Mouse (Mus musculus): ENCODE data around the gene Acoxl.

The Acoxl gene

DNA sequence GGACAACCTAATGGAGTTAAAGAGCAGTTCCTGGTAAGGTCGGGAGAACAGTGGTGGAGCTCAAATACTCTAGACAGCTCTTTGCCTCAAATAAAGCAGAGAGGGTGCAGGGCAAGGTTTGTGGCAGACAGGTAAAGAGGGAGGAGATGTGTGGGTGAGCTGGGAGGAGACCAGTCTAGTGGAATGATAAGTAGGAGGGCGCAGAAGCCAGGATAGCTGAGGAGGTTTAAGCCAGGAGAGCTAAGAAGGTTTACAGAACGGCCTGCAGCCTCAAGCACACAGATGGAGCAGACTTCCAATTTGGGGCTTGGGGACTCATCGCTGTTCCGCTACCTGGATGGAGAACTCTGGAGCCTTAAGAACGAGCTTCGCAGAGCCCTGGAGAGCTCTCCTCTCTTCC is at the start of gene Acoxl:
TSS of gene Acoxl (plus strand) at position 301 of the 400 bp plus-strand sequence.
- no peak for DNase-seq (ENCODE audit: low read depth, low spot score)

DNA sequence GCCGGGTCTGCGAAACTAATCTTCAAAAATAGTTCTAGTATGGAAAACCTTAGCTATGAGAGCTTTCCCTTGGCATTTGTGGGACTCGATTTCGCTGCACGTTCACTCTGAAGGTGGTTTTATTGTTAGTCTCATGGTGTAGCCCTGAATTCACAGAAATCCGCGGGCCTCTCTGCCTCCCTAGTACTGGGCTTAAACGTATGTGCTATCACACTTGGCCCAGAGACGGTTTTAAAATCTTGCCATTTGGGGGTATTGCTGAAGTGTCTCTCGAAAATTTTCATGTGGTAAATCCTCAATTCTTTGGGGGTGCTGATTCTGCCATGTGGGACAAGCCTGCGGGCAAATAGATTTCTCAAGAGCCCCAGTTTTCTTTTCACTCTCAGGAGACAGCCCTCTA is 49.5 kb upstream of the Acoxl start:
- peak; percentile 13 for DNase-seq (ENCODE audit: low read depth, low spot score)

DNA sequence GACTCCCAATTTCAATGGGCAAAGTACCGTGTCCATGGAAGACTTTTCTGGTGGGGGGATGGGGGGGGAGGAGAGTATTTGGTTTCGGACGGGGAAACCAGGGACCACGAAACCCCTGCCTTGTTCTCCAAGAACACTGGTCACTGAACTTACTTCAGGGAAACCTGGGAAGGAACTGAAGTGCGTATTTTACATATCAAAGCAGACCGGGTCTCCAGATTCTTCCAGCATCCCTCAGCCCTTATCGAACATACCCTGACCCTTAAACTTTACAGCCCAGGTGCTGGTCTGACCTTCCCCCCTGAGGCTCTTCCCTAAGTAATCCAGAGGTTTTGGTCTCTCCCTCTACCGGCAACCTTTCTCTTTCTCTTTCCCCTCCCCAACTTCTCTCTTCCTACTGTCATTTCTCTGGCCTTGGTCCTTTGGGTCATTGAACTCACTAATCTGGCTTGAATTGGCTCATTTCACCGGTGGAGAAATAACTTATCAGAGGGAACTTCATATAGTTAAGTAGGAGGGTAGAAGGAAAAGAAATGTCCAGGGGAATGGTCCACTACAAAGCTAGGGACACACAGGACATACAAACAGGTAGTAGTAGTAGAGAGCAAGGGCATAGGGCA is 48.9 kb upstream of the Acoxl start:
- no peak for DNase-seq (ENCODE audit: low read depth, low spot score)

DNA sequence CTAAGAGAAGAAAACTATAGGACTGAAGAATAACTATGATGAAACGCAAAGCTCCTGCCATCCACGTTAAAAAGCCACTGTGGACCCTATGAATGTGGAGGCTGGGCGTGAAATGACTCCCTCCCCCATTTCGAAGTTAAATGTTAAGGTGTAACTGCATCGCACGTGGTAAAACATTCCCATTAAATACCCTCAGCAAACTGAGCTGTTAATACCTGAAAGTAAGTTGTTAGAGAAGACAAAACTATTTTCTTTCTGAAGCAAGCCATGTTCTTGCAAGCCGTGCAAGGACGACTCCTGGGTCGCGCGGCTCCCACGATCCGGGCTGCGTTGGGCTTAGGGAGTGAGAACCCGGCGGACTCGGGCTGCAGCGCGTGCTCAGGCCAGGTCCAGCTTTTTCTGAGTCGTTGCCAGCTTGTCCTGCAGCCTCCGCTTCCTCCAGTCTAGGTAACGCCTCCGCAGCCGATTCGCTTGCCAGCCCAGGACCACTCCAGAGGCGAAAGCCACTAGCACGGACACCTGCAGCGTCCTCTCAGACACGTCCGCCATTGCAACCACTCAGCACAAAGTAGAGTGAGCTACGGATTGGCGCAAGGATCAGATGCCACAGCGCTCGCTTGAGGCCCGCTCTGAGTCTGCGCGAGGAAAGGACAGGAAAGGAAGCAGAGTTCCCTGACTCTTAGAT is 46.6 kb upstream of the Acoxl start, which contains the start of gene Mtln:
TSS of gene Mtln (minus strand) at position 570 of the 685 bp plus-strand sequence.
- DNase-seq (ENCODE audit: low read depth, low spot score), result peak; percentile 79

DNA sequence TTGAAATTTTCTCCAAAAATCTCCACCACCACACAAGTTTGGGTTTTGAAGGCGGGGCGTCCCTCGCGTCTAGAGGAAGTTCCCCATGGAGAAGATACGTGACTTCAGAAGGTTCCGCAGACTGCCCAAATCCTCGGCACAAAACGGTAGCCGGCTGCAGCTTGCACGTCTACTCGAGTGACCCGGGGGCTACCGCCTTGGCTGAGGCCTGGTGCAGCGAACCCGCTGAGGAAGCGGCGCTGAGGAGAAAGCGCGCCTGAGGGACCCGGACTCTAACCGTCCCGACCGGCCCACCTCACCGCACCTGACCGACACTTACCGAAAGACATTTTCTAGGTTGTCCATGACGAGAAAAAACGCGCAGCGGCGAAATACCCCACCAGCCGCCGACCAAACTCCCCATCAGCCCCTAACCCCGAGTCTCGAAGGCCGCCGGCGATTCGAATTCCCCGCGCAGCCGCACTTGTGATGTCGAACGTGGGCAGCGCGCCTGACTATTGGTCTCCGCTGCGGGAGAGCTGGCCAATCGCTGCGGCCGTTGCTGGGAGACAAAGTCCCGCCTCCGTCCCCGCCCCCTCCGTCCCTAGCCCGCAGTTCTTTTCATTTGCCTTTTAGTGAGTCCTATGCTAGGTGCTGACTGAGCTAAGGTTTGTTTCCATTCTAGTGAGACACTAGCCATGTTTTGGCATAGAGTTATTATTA is 7.1 kb upstream of the Acoxl start, which contains the start of gene Bub1:
TSS of gene Bub1 (minus strand) at position 465 of the 702 bp plus-strand sequence.
- DNase-seq (ENCODE audit: low read depth, low spot score), result peak; percentile 85

DNA sequence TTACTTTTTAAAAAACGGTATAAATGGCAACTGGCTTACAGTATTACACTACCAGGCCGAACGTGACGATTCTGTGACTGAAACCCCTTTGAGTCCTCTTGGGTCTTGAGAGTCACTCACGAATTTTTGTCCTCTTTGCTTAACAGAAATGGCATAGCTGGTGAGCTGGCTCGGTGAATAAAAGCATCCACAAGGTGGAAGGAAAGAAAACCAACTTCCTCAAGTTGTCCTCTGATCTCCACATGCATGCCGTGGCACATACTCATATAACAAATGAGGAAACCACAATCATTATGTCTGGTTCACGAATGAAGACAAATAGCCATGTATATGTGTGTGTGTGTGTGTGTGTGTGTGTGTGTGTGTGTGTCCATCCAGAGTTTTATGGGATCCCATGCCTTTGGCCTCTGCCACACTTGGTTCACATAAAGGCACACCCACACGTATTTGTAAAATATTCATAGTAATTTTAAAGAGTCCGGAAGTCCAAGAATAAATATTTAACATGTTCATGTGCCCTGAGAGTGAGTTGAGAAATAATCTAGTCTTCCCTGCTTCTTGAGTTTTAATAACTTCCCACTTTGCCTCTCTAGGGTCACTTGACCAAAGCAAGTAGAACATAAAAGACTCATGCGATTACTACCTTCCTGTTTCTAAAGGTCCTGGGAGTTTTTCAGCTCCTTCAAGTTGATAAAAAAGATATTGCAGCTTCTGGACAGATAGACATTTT is 6.4 kb upstream of the Acoxl start:
- no peak for DNase-seq (ENCODE audit: low read depth, low spot score)

DNA sequence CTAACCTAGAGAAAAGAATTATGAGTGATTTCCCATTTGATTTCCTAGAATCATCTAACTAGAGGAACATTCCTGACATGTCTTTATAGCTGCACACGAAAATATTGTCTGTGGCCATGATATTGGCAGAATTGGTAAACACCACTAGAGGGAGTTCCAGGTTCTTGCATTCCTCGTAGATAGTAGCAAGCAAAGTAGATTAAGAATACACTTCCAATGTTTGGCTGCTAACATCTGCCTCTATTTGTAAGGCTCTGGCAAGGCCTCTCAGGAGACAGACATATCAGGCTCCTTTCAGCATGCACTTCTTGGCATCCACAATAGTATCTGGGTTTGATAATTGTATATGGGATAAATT is 5.9 kb upstream of the Acoxl start:
- peak; percentile 31 for DNase-seq (ENCODE audit: low read depth, low spot score)

DNA sequence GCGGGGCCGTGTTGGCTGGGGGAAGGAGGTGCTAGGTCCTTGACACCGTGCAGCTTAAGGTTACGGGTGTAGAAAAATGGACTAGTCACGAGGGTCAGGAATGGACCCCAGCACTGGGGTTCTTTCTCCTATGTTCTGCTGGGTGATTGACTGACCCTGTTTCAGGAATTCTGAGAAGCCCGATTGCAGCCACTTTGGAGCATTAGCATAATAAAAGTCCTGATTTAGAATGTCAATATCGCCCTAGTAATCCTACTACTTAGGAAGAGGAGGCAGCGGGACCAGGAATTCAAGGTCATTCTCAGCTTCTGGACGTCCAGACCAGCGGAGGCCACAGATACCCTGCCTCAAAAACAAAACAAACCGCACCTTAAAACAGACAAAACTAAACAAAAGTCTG is 749 bp downstream of the Acoxl start:
- DNase-seq (ENCODE audit: low read depth, low spot score), result no peak

DNA sequence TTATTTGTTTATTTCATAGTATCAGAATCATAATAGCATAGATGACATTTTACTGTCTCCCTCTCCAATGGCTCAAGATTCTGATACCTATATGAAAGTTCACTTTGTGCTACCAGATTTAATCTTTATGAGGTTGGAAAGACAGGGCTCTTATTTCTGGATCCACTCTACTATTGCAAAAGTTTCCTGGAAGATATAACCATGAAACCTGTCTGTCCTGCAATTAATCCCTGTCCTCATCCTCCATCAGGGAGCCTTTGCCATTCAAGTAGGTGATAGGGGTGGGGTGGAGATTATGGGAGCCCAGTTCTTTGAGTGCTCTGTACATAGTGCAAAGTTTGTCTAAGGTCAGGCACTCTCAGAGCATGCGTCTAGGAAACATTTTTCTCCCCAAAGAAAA is 2.7 kb downstream of the Acoxl start:
- DNase-seq (ENCODE audit: low read depth, low spot score), result no peak

DNA sequence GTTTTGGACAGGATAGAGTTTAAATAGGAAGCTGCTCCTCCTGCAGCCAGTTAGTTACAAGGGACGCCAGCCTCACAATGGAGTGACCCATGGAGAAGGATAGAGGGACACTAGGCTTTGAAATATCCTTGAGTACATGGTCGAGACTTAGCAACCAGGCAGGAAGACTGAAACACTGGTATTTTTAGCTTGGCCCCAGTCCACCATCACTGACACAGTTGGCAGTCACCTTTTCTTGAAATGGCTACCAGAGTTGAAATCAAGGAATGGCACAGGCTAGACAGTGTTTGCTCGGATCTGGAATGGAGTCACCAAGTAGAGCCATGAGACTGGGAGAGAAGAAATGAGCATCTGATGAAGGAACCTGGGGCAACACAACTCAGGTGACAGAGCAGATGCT is 3.7 kb downstream of the Acoxl start:
- no peak for DNase-seq (ENCODE audit: low read depth, low spot score)

DNA sequence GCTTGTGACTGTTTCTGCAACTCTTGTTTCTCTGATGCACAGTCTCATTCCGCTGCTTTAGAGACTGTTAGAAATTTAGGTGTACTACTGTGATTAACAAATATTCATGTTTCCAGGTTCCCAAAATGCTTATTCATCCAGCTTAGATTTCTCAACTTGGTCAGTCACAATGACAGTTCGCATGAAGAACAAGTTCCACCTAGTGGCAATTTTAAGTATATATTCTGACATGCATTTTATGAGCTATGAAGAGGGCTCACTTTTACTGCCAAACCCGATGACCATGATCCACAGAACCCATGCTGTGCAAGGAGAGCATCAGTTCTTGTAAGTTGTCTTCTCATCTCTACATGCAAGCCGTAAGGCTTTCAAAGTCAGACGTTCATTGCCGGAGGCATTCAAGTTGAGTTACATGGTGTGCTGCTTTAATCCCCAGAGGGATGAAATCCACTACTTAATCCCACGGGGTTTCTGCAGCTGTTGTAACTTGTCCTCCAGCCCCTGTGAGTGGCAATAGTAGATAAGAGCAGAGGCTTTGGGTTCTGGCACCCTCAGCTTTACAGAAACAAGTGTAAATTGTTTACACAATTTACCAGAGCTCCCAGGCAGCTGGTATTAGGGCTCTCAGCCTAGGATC is 6.8 kb downstream of the Acoxl start:
- DNase-seq (ENCODE audit: low read depth, low spot score), result no peak

DNA sequence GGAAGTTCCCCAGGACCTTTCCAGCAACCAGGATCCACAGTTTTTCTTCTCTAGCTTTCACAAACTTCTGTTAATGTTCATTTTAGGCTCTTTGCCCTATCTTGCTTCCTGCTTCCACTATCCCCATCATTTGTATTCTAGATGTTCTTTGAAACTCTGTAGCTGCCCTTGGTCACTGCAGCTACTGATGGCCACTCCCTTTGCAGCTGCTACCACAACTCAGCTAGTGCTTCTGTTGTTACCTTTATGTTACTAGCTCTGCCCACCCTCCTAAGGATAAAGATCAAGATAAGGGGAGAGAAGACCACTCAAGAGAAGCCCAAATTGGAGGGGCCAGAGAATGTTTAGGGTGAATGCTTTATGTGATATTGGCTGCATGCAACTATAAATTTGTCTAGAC is 7.3 kb downstream of the Acoxl start:
- no peak for DNase-seq (ENCODE audit: low read depth, low spot score)

DNA sequence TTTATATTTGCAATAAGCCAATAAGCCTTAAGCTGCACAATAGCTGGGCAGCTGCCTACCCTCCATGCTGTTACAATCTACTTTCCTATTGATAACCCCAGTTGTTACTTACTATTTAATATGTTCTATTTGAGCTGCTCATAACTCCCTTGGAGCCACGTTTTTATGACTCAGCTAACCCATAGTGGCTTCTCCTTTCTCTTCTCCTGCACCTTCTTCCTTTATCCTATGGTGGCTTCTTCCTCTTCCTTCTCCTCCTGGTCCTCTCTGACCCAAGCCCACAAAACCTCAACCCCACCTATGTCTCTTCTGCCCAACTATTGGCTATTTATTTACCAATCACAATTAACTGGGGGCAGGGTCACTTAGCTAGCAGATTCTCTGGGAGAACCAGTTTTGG is 7.9 kb downstream of the Acoxl start:
- no peak for DNase-seq (ENCODE audit: low read depth, low spot score)

DNA sequence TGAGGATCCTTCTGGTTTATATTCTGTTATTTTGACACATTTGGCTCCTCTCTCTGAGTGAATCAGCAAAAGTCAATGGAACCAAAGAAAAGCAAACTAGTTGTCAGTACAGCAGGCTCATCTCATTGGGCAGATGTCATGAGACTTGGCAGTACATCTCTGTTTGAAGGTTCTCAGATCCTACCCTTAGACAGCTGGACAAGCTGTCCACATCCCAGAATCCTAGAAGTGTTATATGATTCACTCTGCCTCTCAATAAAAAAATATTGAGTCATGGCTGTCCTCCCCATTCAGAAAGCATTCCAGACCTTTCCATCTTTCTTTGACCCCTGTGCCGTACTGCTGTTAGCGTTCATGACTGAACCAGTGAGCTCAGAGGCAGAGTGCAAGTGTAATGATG is 11.7 kb downstream of the Acoxl start:
- DNase-seq (ENCODE audit: low read depth, low spot score), result no peak

DNA sequence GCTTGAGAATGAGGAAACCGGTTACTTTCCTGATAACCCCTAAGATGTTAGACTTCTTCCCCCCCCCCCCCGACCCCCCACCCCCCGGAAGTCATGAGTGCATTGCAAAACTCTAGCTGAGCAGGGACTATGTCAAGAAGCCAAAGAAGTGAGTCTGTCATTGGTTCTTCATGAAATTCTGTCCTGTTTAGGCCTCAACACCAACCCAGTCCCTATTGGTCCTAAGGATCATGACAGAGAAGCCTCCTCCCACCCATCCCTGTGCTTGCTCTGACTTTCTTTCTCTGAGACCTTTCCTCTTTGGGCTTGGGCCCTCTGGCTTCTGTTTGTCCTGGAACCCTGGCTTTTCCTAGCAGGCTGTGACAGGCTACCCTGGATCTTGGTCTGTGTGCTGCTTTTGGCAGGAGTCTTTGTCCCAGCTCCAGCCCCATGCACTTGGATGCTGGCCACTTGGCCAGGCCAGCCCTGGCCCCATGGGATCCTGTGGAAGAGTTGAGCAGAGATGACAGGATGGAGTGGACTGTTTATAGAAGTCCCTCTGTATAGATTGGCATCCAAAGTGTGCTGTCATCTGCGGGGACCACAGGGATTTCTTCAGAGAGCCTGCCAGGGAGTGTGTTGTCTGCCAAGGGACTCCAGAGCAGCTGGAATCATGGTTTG is 15.8 kb downstream of the Acoxl start:
- no peak for DNase-seq (ENCODE audit: low read depth, low spot score)

DNA sequence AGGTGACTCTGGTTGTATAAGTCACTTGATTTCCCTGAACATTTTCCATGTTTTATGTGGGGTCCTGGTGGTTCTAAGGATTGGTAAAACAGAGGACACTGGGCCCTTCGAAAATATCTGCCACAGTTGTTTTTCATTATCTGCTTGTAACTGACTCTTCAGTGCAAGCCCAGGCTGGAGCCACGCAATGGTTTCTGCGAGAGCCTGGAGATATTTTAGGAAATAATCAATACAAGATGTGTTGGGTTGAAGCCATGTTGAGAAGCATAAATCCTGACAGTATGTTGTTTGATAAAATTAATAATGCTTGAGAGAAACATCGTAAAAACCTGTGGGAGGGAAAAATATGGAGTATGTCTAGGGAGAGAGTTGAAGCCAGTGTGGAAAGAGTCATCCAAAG is 25.7 kb downstream of the Acoxl start:
- no peak for DNase-seq (ENCODE audit: low read depth, low spot score)

DNA sequence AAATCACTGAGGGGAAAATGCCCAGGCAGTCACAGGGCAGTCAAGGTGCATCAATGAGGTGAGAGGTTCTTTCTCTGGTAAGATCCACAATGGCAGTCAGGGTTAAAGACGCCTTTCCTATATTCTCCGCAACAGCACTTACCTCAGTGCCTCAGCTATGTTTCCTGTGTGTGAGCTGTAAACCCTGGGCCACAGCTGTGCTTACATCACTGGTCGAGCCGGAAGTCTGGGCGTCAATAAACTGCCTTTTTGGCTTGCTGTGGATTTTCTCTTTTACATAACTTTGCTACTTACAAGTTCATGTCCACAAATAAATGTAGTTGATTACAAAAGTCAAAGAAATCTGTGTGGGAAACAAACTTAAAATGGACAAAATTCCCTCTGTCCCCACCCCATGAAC is 42.4 kb downstream of the Acoxl start:
- no peak for DNase-seq (ENCODE audit: low read depth, low spot score)

DNA sequence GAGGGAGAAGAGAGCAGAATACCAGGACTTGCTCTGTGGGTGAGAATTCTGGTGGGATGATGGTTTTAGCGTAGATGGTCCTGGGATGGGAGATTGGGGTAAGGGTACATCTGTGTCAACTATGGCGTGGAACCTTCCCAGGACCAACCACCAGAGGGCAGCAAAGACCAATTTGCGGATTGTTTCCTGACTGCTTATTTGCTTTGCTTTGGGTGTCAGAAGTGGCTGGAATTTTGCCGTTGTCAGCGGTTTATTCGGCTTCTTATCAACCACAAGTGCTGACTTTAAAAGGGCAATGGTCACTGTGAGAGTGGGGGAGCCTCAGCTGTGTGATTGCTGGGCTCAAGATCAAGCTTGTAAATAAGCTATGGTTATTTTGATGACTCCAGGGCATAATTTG is 50.8 kb downstream of the Acoxl start:
- DNase-seq (ENCODE audit: low read depth, low spot score), result peak; percentile 71

DNA sequence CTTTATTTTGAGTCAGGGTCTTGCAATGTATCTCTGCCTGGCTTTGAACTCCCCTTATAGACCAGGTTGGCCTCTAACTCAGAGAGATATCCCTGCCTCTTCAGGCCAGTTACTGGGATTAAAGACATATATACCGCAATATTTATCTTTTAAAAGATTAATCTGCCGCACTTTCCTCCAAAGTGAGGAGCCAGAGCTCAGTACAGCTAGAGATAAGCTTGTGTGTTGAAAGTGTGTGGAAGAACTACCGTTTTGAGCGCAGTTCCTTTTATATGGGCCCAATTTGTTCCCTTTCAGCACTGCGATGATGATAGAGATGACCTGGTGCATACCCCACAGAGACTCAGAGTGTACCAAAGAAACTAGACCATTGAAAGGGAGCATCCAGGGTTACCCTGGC is 51.3 kb downstream of the Acoxl start:
- no peak for DNase-seq (ENCODE audit: low read depth, low spot score)

DNA sequence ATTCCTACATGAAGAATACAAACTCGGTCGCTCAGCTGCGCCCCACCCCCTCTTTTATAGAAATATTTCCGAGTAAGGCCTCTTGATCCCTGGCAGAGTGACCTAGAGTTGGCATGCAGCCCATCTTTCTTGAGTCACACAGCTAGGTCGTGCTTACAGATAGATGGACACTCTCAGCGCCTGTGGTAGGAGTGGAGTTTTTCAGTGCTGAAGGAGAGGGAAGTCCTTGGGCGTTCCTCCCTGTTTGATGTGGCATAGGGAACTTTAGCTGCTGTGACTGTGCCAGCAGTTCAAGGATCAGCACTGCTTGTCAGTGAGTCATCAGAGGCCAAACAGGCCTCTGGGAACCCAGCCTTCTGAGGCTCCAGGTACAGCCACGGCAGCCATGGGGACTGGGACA is 51.9 kb downstream of the Acoxl start:
- no peak for DNase-seq (ENCODE audit: low read depth, low spot score)

DNA sequence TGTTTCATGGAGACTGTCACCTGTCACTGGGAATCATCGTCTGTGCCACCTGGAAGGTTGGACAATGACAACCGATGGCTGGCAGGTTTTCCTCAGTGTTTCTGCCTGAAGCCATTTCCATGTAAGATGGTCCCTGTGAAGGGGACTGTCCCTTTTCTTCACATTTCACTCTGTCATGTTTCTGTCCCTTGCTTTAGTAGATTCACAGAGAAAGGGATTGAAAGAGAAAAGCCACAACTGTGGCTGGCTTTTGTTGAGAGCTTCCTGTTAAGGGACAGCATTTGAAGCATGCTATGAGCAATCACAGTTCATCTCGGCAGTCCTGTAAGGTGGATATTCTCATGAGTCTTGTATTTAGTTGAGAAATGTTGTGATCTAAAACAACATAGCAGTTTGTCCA is 52.4 kb downstream of the Acoxl start:
- DNase-seq (ENCODE audit: low read depth, low spot score), result no peak

All from embryo, embryonic 11.5 days (tissue).